Comparison of ENCODE assay signal across 16 mouse cellular contexts in genomic region chr2:163631223-163631622, GRCm38 (mm10).
"Had no signal": no experiment of that assay in that cellular context is flagged by ENCODE, and none has a peak within 500 bp of the region (broad histone marks: within the 10 kb centered on the region; RNA-seq: fewer than 3 reads in every experiment).

No protein-coding gene starts in this region.

- H3K27me3 ChIP-seq: neural tube, embryonic 13.5 days; neural tube, embryonic 15.5 days; stomach, embryonic 15.5 days had no signal

- H3K4me3 ChIP-seq: neural tube, embryonic 13.5 days; neural tube, embryonic 15.5 days; stomach, embryonic 15.5 days had no signal

- H3K9ac ChIP-seq: neural tube, embryonic 13.5 days; neural tube, embryonic 15.5 days; stomach, embryonic 15.5 days had no signal

- H3K4me1 ChIP-seq: neural tube, embryonic 13.5 days; neural tube, embryonic 15.5 days; stomach, embryonic 15.5 days had no signal

- DNase-seq: retina, postnatal 1 day; right cerebral cortex, adult 18-20 months; right cerebral cortex, postnatal 14 days; right cerebral cortex, postnatal 25 days; right cerebral cortex, postnatal 4 days; spleen, adult 18-20 months; thymus, adult 18-20 months; thymus, adult 2 months; thymus, postnatal 14 days; thymus, postnatal 25 days; thymus, postnatal 36 days; thymus, postnatal 4 days had no signal

- H3K4me2 ChIP-seq: neural tube, embryonic 13.5 days; neural tube, embryonic 15.5 days; stomach, embryonic 15.5 days had no signal

- H3K27ac ChIP-seq: neural tube, embryonic 13.5 days; neural tube, embryonic 15.5 days; stomach, embryonic 15.5 days; stomach, postnatal 0 days had no signal

- H3K9me3 ChIP-seq: neural tube, embryonic 13.5 days; neural tube, embryonic 15.5 days; stomach, embryonic 15.5 days had no signal
